Mouse (Mus musculus): ENCODE measurements around the gene Mcm2.

Mcm2 gene

DNA sequence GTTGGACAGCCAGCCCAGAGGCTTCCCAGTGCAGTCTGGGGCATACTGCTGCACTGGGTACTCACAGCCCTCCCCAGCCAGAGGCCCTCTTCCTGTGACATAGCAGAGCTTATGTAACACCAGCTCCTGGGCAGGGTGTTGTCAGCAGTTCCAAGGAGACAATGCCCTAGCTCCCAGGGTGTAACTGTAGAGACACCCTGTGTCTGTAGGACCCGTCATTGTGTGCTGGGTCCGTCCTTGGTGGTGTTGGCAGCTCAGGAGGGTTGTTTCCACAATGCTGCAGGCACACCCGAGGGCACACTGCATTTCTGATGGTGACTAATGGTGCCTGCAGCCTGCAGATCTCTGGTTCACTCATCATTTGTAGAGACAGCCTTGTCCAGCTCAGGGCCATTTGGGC, 28.3 kb upstream of the Mcm2 start:
- in situ Hi-C loops (cut with MboI, MseI): no loop called here

DNA sequence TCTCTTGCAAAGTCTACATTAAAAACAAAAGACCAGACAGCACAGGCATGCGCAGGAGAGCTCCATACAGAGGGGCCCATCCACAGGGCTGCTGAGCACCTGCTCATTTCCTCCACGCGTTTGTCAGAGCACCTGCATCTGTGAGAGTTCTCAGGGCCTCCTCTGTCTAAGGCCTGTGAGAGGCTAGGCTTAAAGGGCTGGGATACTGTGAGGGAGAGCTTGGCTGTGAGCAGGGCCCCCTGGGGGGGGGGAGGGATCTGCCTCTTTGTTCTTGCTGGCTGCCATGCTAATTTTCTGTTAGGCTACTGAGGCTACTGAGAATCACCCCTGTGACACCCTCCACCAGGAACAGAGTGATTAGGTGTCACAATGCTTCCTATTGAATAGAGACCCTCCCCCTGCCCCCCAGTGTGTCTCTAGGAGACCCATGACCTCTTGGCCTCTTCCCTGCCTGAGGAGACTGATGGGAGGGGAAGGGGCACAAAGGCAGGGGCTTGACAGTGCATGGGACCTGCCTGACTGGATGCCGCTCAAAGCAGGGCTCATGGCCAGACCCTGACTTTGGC, 27.1 kb upstream of the Mcm2 start:
- in situ Hi-C loops (cut with MboI, MseI): no loop called here

DNA sequence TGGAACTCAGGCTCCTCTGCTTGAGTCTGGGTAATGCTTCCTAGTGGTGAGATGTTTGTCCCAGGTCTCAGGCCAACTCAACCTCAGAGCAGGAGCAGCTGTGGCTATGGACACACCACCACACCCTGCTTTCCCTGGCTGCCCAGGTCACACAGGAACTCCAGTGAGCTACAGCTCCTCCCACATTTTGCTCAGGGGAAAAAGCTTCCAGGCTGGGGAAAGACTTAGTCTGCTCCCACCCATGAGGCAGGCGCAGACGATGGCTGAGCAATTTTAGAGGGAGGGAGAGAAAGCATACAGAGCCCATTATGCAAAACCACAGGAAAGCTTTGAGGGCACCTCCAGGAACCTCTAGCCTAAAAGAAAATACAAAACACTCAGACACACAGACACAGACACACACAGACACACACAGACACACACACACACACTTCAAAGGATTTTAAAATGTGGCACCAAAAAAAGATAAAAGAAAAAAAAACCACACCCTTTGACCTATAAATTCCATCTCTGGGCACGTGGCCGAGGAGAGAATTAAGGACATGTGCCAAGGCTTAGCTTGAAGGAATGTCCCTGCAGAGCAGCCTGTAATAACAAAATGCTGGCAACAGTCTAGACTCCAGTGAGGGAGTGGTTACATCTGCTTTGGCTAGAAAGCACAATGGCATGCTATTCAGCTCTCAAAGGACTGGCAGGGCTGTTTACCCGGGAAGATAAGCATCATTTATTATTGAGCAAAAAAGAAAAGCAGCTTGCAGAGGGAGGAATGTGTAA, 26.1 kb upstream of the Mcm2 start:
- in situ Hi-C loops (cut with MboI, MseI): loop anchor here in 1 of 2 experiments (25.0 kb wide), 1 partner anchor 1438 kb away; the partner anchor contains the start of gene Zxdc

DNA sequence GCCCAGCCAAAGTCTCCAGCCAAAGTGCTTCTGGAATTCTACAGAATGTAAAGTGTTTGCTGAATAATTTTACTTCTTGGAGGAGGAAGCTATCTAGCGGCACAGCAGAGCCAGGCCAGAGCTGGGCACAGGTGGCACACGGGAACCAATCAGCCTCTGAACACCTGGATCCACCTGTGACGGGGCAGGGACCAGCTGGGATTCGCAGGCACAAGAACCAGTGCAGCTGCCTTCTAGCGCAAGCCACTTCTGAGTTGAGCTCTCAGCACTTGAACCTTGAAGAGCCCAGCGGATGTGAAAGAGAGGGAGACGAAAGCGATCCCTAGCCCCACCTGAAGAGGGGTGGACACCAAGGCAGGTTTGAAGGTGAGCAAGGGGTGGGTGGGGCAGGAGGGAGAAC, 20.2 kb upstream of the Mcm2 start:
- in situ Hi-C loops (cut with MboI, MseI): loop anchor here in 1 of 2 experiments (25.0 kb wide), 1 partner anchor 1443 kb away; the partner anchor contains the start of gene Zxdc

DNA sequence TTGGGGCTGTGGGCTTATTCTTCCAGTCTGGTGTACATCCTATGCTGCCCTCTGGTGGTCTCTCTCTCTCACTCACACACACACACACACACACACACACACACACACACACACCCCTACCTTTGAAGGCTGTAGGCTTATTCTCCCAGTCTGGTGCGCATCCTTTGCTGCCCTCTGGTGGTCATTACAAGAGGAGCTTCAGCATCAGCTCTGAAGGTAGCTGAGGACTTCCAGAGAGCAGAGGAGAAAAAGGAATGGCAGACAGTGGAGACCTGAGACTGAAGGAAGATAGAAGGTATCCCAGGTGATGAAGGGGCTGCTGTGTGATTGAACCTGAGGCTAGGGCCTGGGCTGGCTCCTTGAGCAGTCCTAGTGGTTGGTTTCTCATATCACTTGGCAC, 17.6 kb upstream of the Mcm2 start:
- in situ Hi-C loops (cut with MboI, MseI): loop anchor here in 1 of 2 experiments (25.0 kb wide), 1 partner anchor 1446 kb away; the partner anchor contains the start of gene Zxdc

DNA sequence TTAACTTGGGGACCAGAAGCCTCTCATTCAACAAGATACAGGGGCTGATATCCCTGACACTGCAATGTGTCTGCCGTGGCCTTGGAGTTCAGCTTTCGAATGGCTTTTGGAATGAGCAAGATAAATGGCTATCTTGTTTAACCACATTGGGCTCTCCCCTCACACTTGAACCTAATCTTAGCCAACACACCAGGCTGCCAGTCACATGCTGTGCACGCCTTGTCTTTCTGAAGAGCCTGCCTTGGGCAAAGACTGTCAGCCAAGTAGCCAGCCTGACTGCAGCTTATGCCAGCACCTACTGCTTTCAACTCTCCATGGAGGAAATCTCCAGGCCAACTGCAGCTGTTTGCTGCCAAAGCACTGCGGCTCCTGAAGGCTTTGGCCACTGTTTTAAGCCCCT, 16.9 kb upstream of the Mcm2 start:
- in situ Hi-C loops (cut with MboI, MseI): loop anchor here in 1 of 2 experiments (25.0 kb wide), 1 partner anchor 1447 kb away; the partner anchor contains the start of gene Zxdc

DNA sequence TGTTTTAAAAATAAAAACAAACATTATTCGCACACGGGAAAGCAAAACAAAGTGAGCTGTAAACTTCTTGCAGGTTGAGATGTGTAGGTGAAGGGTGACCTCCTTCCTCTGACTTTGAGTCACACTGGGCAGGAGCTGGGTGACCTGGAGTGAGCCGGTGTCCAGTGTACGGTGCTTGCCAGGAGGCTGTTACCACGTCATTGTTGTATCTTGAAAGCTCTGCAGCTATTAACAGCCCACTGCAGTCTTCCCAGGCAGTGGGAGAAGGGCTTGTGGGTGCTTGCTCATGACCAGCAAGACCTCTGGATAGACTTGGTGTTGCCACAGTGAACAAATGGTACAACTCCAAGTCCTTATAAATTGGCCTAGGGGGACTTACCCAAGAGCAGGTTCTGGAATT, 16.2 kb upstream of the Mcm2 start:
- in situ Hi-C loops (cut with MboI, MseI): loop anchor here in 1 of 2 experiments (25.0 kb wide), 1 partner anchor 1448 kb away; the partner anchor contains the start of gene Zxdc

DNA sequence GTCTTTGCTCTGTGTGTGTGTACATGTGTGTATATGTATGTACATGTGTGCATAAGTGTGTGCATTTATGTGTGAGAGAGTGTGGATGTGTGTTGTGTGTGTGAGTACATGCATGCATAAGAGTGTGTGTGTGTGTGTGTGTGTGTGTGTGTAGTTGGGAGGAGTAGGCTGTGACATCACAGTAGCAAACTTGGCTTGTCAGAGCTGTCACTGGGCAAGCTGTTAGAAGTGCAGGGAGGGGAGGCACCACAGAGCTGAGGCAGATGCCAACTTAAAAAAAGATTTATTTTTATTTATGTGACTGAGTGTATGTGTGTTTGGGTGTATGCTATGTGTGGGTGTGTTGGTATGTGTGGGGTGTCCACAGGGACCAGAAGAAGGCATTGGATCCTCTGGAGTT, 14.9 kb upstream of the Mcm2 start:
- in situ Hi-C loops (cut with MboI, MseI): loop anchor here in 1 of 2 experiments (25.0 kb wide), 1 partner anchor 1449 kb away; the partner anchor contains the start of gene Zxdc

DNA sequence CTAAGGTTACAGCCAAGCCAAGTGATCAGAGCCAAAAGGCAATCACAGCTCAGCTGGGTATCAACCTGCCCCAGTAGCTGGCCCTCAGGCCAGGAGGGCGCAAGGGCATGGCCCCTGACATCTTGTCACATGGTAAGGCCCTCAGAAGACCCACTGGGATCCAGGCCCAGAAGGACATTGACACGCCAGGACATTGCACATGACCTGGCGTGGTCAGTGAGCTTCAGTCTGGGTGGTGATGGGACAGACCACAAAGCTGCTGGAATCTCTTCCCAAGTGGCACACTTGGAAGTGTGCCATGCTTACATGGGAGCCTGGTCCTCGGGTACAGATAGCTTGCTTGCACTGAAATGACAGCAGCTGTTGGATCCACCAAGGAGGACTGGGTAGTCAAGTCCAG, 14.4 kb upstream of the Mcm2 start:
- in situ Hi-C loops (cut with MboI, MseI): loop anchor here in 1 of 2 experiments (25.0 kb wide), 1 partner anchor 1449 kb away; the partner anchor contains the start of gene Zxdc

DNA sequence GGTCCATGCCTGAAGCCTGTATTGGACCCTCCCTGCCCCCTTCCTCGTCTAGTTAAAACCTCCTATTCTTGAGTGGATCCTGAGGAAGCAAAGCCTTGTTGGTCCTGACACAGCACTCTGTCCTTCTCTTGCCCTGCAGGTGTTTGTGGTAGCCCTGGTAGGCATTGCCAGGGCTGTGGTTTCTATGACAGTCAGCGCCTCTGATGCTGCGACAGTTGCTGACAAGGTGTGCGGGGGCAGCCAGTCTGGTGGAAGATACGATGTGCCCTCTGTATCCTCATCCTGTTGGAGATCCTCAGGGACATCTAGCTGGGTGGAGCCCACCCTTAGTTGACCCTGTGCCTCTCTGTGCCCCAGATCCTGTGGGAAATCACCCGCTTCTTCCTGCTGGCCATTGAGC, 10.6 kb upstream of the Mcm2 start:
- in situ Hi-C loops (cut with MboI, MseI): loop anchor here in 1 of 2 experiments (25.0 kb wide), 1 partner anchor 1453 kb away; the partner anchor contains the start of gene Zxdc

DNA sequence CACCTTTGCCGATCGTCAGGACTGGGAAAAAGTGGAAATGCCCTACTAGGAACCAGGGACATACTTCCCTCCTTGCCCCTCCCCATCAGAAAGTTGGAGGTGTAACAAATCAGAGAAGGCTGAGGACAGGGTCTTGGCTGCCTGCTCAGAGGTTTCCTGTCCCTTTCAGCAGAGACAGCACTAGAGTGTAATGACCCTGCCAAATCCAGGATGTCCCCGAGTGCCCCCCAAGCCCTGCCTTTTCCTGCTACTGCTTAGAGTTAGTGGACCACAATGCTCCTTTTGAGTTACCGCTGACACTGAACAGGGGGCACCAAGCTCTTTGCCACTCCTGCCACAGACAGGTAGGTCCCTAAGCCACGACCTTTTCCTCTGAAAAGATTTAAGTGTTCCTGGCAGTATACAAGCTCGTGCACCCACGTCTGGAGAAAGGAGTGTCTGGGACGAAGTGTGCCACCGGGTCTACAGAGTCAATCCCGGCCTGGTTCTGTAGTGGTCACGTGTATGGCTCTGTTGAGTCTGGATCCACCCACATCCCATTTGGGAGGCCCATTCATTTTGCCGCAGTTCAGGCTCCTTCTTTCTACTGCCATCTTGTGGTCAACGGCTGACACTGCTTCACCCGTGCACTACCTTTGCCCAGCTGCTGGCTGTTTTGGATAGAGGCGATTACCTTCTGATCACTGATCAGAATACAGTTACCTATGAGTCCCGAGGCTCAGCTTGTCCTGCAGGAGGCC, 8.0 kb upstream of the Mcm2 start:
- in situ Hi-C loops (cut with MboI, MseI): loop anchor here in 1 of 2 experiments (25.0 kb wide), 1 partner anchor 1456 kb away; the partner anchor contains the start of gene Zxdc

DNA sequence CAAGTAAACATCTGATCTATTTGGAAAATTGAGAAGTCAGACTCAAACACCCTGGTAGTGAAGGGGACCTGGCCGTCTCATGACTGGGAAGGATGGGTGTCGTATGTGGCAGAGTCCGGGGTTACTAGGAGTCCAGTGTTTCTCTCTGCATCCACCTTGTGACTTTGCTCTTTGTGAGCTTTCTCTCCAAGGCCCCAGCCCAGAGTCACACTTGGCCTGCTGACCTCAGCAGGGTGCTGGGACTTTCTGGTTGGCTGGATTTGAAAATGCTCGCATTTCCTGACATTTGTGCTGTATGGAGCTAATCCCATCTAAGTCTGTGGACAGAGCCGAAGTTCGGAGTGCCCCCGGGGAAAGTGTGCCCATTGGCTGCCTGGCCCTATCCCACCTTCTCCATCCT, 6.5 kb upstream of the Mcm2 start:
- in situ Hi-C loops (cut with MboI, MseI): loop anchor here in 1 of 2 experiments (25.0 kb wide), 1 partner anchor 1457 kb away; the partner anchor contains the start of gene Zxdc

DNA sequence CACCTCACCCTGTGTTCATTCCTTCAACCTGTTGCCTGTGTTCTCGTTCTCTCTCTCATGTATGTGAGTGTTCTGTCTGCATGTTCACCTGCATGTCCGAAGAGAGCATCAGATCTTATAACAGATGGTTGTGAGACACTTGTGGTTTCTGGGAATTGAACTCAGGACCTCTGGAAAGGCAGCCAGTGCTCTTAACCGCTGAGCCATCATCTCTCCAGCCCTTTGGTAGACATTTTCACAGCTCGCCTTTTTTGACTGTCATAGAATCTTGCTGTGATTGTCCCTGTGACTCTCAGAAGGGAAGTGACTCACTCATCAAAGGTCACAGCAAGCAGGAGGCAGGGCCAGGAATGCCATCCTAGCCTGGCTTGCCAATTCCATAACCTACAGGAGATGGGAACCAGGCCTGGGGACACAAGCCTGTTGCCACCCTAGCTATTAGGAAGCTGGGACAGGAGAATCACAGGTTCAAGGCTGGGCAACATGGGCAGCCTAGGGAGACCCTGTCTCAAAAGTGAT, 5.9 kb upstream of the Mcm2 start:
- in situ Hi-C loops (cut with MboI, MseI): loop anchor here in 1 of 2 experiments (25.0 kb wide), 1 partner anchor 1458 kb away; the partner anchor contains the start of gene Zxdc

DNA sequence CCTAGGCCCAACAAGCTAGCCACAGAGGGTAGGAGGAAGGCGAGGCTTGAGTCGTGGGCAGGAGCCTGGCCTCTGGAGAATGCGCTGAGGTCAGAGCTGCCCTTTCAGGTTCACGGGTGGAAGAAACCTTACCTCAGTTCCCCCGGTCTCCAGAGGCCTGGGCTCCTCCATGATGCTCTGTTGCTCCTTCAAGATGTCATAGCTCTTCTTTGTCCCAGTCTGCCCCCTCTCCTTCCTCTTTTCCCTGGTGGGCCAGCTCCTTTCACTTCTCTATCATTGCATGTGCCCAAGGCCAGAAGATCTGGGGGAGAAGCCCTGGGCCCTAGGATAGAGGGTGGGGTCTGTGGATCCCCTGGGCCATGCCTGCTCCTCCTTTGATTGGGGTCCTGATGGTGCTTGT, 5.1 kb upstream of the Mcm2 start:
- in situ Hi-C loops (cut with MboI, MseI): loop anchor here in 1 of 2 experiments (25.0 kb wide), 1 partner anchor 1459 kb away; the partner anchor contains the start of gene Zxdc

DNA sequence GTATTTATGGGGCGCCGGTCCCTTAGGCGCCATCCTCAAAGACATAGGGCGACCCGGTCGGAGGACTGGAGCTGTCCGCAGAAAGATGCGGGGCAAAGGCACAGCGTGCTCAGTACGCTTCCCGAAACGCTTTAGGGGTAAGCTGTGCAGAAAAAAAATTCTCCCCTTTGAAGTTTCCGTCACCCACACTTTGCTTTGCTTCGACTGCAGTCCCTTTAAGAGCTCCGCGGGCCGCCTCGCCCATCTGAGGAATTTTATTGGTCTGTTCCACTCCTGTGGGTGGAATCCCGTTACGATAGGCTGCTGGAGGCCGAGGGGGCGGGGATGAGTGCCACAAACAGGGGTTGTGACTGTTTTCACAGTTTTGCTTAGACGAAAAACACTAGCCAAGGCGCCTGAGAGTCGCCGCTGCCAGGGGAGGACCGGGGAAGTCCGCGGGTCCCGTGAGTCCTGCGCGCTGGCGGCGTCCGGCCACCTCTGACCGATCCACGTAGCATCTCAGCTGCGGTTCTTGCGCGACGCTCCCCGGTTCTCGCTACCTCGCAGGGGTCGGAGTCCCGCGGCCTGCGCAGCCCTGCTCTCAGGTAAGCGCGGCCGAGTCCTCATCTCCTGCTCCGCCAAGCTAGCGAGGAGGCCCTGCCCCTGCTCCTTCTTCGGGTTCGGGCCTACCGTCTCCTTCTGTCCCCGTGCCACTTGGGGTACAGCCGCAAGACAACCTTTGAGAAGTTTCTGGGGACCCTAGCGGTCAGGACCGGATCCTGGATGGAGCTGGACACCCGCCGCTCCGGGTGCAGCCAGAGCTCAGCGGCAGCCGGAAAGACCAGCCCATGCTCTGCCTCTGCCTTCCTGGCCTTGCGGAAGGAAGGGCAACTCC, 3.6 kb upstream of the Mcm2 start, which contains the start of gene Tpra1:
Gene Tpra1 (plus strand): TSS at position 305 of the 874 bp plus-strand sequence.
- in situ Hi-C loops (cut with MboI, MseI): loop anchor here in 1 of 2 experiments (25.0 kb wide), 1 partner anchor 1460 kb away; the partner anchor contains the start of gene Zxdc

DNA sequence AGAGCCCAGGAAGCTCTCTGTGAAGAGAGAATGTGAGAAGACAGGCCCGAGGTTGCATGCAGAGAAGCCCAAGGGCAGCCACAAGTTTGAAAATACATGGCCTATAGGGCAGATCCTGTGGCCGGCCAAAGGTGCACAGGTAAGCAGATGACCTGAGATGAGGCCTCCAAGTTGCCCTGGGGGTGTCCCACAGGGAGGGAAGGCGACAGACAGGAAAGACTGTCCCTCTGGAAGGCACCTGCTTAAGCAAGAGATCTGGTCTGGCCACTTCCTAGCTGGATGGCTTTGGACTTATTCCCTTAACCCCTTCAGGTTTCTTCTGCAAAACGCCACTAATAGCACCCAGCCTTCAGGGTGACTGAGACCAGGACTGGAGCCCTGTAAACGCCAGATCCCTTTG, 2.9 kb upstream of the Mcm2 start:
- in situ Hi-C loops (cut with MboI, MseI): loop anchor here in 1 of 2 experiments (25.0 kb wide), 1 partner anchor 1461 kb away; the partner anchor contains the start of gene Zxdc

DNA sequence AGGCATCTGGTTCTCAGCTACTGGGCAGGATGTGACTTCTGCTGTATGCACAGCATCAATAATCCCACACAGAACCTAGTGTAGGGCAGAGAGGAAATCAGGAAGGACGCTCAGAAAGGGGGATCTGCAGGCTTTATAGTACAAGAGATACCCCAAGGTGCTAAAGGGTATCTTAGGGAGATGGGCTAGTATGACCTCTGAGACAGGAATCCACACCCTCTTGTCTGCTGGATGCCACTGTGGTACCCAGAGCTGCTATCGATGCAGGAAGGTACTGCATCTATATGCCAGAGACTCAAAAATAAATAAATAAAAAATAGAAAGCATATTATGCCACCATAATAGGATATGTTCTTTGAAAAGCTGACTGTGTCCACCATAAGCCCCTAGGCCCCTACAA, 1.0 kb upstream of the Mcm2 start:
- in situ Hi-C loops (cut with MboI, MseI): loop anchor here in 1 of 2 experiments (25.0 kb wide), 1 partner anchor 1463 kb away; the partner anchor contains the start of gene Zxdc

DNA sequence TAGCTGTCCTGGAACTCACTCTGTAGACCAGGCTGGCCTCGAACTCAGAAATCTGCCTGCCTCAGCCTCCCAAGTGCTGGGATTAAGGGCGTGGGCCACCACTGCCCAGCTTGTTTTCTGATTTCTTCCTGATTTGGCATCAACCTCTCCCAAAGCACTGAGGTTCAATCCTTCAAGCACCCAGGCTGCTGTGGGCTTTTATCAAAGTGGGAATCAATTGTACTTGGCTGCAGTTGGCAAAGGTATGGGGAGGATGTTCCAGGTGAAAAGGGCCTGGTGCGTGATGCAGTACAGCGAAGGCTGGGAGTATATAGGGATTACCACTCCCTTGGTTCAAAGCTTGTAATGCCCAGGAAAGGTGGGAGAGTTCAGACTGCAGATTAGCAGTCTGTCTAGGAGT, 506 bp upstream of the Mcm2 start:
- in situ Hi-C loops (cut with MboI, MseI): no loop called here

DNA sequence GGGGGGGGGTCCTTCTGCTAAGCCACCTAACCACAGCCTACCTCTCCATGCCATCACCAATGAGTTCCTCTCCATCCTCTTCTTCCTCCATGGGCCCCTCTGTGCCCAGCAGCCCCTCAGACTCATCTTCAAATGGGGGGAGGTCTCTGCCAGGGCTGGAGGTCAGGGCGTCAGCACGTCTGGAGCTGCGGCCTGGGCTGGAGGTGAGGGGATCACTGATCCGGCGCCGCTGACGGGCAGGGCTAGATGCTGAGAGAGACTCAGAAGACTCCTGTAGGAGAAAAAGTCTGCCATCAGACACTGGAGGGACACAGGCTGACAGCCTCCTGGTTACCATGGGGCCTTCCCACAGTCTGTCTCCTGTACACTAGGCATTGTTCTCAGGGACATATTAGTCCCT, 1.3 kb downstream of the Mcm2 start:
- in situ Hi-C loops (cut with MboI, MseI): no loop called here

DNA sequence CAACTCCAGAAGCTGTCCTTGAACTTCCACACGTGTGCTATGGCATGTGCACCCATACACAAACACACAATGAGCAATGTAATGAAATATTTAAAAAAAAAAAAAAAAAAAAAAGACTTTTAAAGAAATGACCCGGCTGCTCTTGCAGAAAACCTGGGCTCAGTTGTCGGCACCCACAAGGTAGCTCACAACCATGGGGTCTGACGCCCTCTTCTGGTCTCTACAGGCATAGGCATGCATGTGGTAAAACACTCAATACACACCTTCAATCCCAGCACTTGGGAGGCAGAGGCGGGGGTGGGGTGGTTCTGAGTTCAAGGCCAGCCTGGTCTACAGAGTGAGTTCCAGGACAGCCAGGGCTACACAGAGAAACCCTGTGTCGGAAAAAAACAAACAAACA, 2.6 kb downstream of the Mcm2 start:
- in situ Hi-C loops (cut with MboI, MseI): no loop called here
